Mouse (Mus musculus) ES-Bruce4 (cell line): Measurements from ENCODE around the gene Tmem183a. TPM values are rescaled to one million over a fixed set of nuclear protein-coding genes. Genes with fewer than 3 reads are reported as not detected.

Experiments used
- H3K27ac ChIP-seq: 2 replicates; pipeline ENCODE4 v1.5.1; 2012; ENCODE audit warnings: low read length, inconsistent platforms; ENCODE audit not compliant: insufficient read depth
- H3K27me3 ChIP-seq: 2 replicates; pipeline ENCODE4 v1.6.1; 2012; ENCODE audit warnings: mild to moderate bottlenecking, low read length, inconsistent platforms; ENCODE audit not compliant: control insufficient read depth, poor library complexity, insufficient read depth, severe bottlenecking
- H3K36me3 ChIP-seq: 2 replicates; pipeline ENCODE4 v1.6.1; 2012; ENCODE audit warnings: inconsistent platforms, mild to moderate bottlenecking, low read length, moderate library complexity; ENCODE audit not compliant: control insufficient read depth, poor library complexity, insufficient read depth, severe bottlenecking
- H3K4me1 ChIP-seq: one replicate; pipeline ENCODE4 v1.8.1; 2011; ENCODE audit warnings: low read length; ENCODE audit not compliant: control insufficient read depth, insufficient read depth
- H3K4me3 ChIP-seq: 2 replicates; pipeline ENCODE4 v1.5.1; 2011; ENCODE audit warnings: low read depth, mild to moderate bottlenecking, low read length
- H3K9ac ChIP-seq: 2 replicates; pipeline ENCODE4 v1.6.1; 2012; ENCODE audit warnings: low read depth, mild to moderate bottlenecking, inconsistent platforms; ENCODE audit not compliant: poor library complexity, severe bottlenecking
- H3K9me3 ChIP-seq: replicated peaks from 2 replicates; pipeline ENCODE4 v1.6.1; 2012; ENCODE audit warnings: mild to moderate bottlenecking, low read length, inconsistent platforms; ENCODE audit not compliant: control insufficient read depth, poor library complexity, insufficient read depth, severe bottlenecking
- CTCF ChIP-seq: IDR thresholded peaks from one replicate; pipeline ENCODE4 v1.8.1; 2011; ENCODE audit warnings: low read depth, low read length
- EP300 ChIP-seq: IDR thresholded peaks from 2 replicates; pipeline ENCODE4 v1.6.1; 2011; ENCODE audit warnings: low read depth, low read length; ENCODE audit not compliant: insufficient read depth
- POLR2A ChIP-seq: IDR thresholded peaks from one replicate; pipeline ENCODE4 v1.8.1; 2011; ENCODE audit warnings: low read length; ENCODE audit not compliant: insufficient read depth
- polyA plus RNA-seq: library from polyadenylated mRNA; stranded (reverse); fragments of >200 nt; gene quantifications from 2 replicates; pipeline ENCODE4 v1.2.4, GENCODE M21; 2011; ENCODE audit warnings: low read depth; ENCODE audit not compliant: missing spikeins, insufficient read depth, insufficient read length

Tmem183a gene
- polyA plus RNA-seq, 1 experiment = 105 TPM

DNA sequence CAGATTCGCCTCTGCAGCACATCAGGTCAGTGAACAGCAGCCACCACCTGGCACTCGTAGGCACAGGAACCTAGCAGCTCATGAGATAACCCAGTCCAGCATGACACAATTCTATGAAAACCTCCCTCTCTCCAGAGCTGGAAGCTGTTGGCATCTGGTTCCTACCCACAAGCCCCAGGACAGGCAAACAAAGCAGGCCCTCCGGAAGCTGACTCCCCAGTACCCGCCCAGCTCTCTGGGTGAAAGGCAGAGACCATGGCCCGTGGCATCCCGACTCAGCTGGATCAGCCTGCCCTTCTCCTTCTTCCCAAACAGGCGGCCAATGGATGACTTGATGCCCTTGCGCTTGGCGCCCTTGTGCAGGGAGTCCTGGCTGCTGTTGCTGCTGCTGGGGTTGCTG, 45.4 kb downstream of the Tmem183a start:
- no peaks in the 10 kb centered on the region for H3K27me3 ChIP-seq
- TF ChIP-seq CTCF = no peak
- no peak for TF ChIP-seq POLR2A
- TF ChIP-seq EP300 = no peak
- no peak overlapping the region for H3K27ac ChIP-seq
- no peaks in the 10 kb centered on the region for H3K9me3 ChIP-seq
- peaks cover 4% of the 10 kb centered on the region for H3K36me3 ChIP-seq
- no peak overlapping the region for H3K4me3 ChIP-seq
- no peaks in the 10 kb centered on the region for H3K4me1 ChIP-seq
- H3K9ac ChIP-seq = no peak overlapping the region

DNA sequence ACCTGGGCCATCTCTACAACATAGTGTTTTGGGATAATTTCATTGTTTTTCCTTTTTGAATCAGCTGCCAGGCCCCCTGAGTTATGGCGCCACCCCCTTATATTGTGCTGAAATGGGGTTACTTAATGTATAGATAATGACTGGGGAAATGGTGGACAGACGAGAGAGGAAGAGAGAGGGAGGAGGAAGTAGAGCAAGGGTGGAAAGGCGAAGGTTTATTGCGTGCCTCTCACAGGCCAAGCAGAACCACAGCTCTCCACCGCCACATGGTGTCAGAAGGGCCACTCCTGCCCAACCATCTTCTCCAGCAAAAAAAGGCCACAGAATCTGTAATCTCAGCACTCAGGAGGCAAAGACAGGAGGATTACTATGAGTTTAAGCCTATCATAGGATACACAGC, 46.6 kb downstream of the Tmem183a start:
- H3K27ac ChIP-seq = no peak overlapping the region
- TF ChIP-seq POLR2A = no peak
- no peak overlapping the region for H3K4me3 ChIP-seq
- H3K9ac ChIP-seq = no peak overlapping the region
- no peaks in the 10 kb centered on the region for H3K9me3 ChIP-seq
- no peaks in the 10 kb centered on the region for H3K4me1 ChIP-seq
- peaks cover 4% of the 10 kb centered on the region for H3K36me3 ChIP-seq
- no peaks in the 10 kb centered on the region for H3K27me3 ChIP-seq

DNA sequence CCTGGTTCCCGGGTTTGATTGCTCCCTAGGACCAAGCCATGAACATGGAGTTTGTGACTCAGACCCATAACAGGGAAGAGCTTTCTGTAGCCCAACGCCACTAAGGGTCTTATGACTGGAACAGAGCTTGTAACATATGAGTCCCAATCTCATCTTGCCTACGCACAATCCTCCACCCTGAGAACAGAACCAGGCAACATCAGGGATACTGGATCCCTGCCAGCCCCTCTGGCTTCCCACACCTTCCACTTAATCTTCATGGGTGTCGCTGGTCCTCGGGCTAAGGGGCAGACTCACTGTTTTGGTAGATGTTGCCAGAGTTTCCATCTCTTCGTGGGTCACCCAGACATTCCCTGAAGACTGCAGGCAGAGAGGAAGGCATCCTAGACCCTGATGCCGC, 50.0 kb downstream of the Tmem183a start:
- H3K9ac ChIP-seq = no peak overlapping the region
- no peak for TF ChIP-seq CTCF
- TF ChIP-seq EP300 = no peak
- no peak for TF ChIP-seq POLR2A
- H3K36me3 ChIP-seq = peaks cover 2% of the 10 kb centered on the region; the same call in 1 of the 2 replicates
- H3K4me1 ChIP-seq = no peaks in the 10 kb centered on the region
- H3K9me3 ChIP-seq = no peaks in the 10 kb centered on the region
- H3K4me3 ChIP-seq = no peak overlapping the region
- no peak overlapping the region for H3K27ac ChIP-seq
- H3K27me3 ChIP-seq = no peaks in the 10 kb centered on the region

DNA sequence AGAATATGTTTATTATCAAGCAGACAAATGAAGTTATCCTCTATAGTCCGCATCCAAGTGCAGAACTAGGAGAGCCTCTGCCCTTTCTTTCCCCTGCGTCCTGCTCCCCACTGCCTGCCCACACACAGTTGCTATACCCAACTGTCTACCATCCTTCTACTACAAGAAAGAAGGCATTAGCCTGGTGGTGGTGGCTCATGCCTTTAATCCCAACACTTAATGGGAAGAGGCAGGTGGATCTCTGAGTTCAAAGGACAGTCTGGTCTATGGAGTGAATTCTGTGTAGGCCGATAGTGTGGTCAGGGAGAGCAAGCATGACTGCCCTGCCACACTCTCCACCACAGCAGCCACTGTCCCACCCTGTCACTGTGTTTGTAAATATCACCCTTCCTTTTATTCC, 51.0 kb downstream of the Tmem183a start:
- H3K27ac ChIP-seq = no peak overlapping the region
- no peaks in the 10 kb centered on the region for H3K4me1 ChIP-seq
- TF ChIP-seq POLR2A (no peak), EP300 (no peak), CTCF (no peak)
- no peak overlapping the region for H3K4me3 ChIP-seq
- peaks cover 2% of the 10 kb centered on the region; the same call in 1 of the 2 replicates for H3K36me3 ChIP-seq
- no peaks in the 10 kb centered on the region for H3K9me3 ChIP-seq
- no peaks in the 10 kb centered on the region for H3K27me3 ChIP-seq
- H3K9ac ChIP-seq = no peak overlapping the region

DNA sequence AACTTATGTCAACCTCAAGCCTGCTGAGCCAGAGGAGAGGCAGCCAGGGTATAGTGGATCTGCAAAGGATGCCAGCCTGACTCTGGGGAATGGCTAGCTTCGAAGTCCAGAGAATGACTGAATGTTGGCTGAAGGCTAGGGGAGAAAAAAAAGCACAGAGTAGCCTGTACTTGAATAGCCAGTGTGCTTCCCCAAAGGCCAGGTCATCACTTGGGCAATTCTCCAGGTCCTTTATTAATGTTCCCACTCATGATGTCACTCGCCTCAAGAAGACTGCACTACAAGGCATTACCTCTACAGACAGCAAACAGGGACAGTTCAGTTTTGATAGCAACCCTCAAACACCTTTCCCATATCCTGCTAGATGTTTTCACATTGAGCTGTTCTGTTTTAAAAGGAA, 51.5 kb downstream of the Tmem183a start:
- Histone ChIP-seq H3K9ac (no peak overlapping the region), H3K9me3 (no peaks in the 10 kb centered on the region), H3K4me1 (no peaks in the 10 kb centered on the region), H3K27me3 (no peaks in the 10 kb centered on the region), H3K36me3 (peaks cover 2% of the 10 kb centered on the region; the same call in 1 of the 2 replicates), H3K27ac (no peak overlapping the region), H3K4me3 (no peak overlapping the region)
- TF ChIP-seq POLR2A = no peak
- no peak for TF ChIP-seq CTCF
- no peak for TF ChIP-seq EP300

DNA sequence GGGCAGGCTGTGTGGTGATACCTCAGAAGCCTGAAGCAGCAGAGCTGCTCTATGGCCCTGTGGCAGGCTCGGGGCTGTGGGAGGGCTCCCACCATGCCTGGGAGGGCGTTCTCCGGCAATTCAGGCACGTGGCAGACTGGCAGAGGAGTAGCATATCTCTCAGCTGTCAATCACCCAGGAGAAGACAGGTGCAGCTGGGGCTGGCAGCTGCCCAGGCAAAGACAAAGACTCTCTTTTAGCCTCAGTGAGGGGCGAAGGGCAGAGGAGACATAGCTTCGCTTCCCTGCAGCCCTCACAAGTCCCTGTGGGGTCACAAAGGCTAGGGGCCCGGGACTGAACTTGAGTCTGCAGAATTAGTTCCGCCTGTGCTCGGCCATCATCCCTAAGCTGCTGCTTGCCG, 54.4 kb downstream of the Tmem183a start:
- H3K4me1 ChIP-seq = no peaks in the 10 kb centered on the region
- no peak for TF ChIP-seq CTCF
- TF ChIP-seq EP300 = no peak
- TF ChIP-seq POLR2A = no peak
- H3K9me3 ChIP-seq = no peaks in the 10 kb centered on the region
- H3K27ac ChIP-seq = no peak overlapping the region
- H3K27me3 ChIP-seq = no peaks in the 10 kb centered on the region
- H3K4me3 ChIP-seq = no peak overlapping the region
- H3K36me3 ChIP-seq = peaks cover 2% of the 10 kb centered on the region; the same call in 1 of the 2 replicates
- H3K9ac ChIP-seq = no peak overlapping the region

DNA sequence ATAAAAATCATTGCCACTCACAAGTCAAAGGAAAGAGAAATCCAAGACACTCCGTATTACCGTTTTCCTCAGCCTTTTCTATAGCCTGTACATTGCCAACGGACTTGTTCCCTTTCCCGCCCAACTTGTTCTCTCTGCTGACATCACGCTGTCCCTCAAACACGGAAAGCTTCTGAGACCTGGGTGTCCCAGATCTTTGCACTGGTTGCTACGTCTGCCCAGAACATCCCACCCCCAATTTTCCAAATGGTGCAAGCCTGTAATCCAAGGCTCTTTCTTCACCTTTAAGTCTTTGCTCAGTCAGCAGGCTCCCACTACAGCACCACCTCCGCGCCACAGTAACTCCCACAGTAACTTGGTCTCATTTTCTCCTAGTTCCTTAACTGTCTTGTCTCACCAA, 56.8 kb downstream of the Tmem183a start:
- no peaks in the 10 kb centered on the region for H3K9me3 ChIP-seq
- H3K4me1 ChIP-seq = no peaks in the 10 kb centered on the region
- H3K36me3 ChIP-seq = no peaks in the 10 kb centered on the region
- no peaks in the 10 kb centered on the region for H3K27me3 ChIP-seq
- no peak overlapping the region for H3K27ac ChIP-seq
- TF ChIP-seq EP300 (no peak), POLR2A (no peak), CTCF (no peak)
- H3K4me3 ChIP-seq = no peak overlapping the region
- no peak overlapping the region for H3K9ac ChIP-seq
